Mouse (Mus musculus): ENCODE data around the gene Fam8a1. TPM values are rescaled to one million over a fixed set of nuclear protein-coding genes. Genes with fewer than 3 reads are reported as not detected.

Fam8a1 gene
- total RNA-seq, 2 experiments from 2014 or later, result 78.9 to 82.8 TPM

DNA sequence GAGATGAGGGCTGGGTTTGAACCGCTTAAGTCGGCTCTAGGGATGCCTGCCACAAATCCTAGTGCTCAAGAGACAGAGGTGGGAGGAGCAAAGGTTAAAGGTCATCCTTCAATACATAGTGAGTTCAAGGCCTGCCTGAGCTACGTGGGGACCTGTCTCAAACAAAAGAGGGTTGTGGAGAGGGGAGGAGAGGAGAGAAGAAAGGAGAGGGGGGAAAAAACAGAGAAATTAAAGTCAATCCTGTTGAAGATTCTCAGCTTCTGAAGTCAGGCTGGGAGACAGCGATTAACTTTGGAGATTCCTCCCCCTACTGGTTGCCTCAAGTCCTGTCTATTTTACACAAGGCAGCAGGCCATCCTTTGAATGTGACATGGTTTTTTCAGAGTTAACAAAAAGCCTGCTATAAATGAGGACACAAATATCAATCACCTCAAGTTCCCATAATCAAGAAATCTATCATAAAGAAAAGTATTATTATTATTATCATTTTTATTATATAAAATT lies 5.8 kb upstream of the Fam8a1 start:
- intact Hi-C loops (cut with DNase I), result loop anchor here (2.0 to 10.0 kb wide), 2 partner anchors 249 to 353 kb away; partner anchors contain the start of gene Rbm24
- DNase-seq (ENCODE audit: low spot score in 2 of 2), result peak; percentile 60 to 76

GRCm38 (mm10) chr13:46669620-46670271 lies 424 bp downstream of the Fam8a1 start:
- intact Hi-C loops (cut with DNase I), result loop anchor here (10.0 kb wide), 1 partner anchor 255 kb away; the partner anchor contains the start of gene Rbm24
- no peak for DNase-seq (ENCODE audit: low spot score in 2 of 2)

GRCm38 (mm10) chr13:46670514-46670913 lies 1.2 kb downstream of the Fam8a1 start:
- intact Hi-C loops (cut with DNase I), result no loop called here
- DNase-seq (ENCODE audit: low spot score in 2 of 2), result no peak

GRCm38 (mm10) chr13:46674601-46675000 lies 5.3 kb downstream of the Fam8a1 start:
- intact Hi-C loops (cut with DNase I), result no loop called here
- no peak for DNase-seq (ENCODE audit: low spot score in 2 of 2)

DNA sequence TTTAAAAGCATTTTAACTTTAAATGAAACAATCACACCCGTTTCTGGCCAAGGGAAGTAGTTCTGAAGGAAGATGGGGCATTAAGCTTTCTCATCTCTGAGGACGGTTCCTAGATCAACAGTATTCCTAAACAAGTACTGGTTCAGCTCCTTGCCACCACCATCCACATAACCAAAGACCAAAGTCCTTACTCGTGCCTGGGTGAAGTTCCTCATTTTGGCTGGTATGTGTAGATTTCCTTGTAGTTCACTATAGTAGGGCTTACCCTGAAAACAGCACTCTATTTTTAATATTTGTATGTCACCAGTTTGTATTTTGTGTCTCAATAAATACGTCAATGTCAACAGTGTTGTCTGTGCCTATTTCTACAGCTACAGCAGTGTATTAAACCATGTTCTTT lies 8.4 kb downstream of the Fam8a1 start:
- DNase-seq (ENCODE audit: low spot score in 2 of 2), result no peak
- intact Hi-C loops (cut with DNase I), result no loop called here

GRCm38 (mm10) chr13:46682921-46683320 lies 13.6 kb downstream of the Fam8a1 start:
- no peak for DNase-seq (ENCODE audit: low spot score in 2 of 2)
- intact Hi-C loops (cut with DNase I), result no loop called here

GRCm38 (mm10) chr13:46683370-46683769 lies 14.0 kb downstream of the Fam8a1 start:
- DNase-seq (ENCODE audit: low spot score in 2 of 2), result no peak
- intact Hi-C loops (cut with DNase I), result no loop called here

DNA sequence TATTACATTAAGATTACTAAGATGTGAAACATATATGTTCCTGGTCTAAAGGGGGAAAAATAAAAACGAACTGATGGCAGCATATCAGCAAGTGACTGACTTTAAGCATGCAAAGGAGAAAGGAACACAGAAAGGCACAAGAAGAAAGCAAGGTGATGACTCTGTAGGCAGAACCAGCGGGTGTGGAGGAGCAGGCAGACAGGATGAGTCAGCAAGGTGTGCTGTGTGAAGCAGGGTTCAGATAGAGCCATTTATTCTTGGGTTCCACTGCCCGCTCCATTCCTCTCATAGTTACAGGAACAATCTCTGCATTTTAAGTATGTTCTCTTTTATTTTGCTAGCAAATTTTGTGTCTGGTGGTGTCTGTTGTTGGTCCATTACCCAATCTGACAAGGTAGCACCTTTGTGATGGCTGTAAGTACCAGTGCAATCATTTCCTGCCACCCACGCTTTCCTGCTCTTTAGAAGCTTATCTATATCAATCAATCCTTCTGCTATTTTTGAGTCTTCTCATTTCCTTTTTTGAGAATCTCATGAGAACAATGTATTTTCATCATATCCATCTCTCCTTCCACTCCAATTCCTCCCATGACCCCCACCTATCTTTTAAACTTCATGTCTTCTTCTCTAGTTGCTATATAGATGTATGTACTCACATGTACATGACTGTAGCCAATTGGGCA lies 21.4 kb downstream of the Fam8a1 start:
- DNase-seq (ENCODE audit: low spot score in 2 of 2), result no peak
- intact Hi-C loops (cut with DNase I), result no loop called here

GRCm38 (mm10) chr13:46695296-46695908 lies 26.1 kb downstream of the Fam8a1 start:
- DNase-seq (ENCODE audit: low spot score in 2 of 2), result no peak
- intact Hi-C loops (cut with DNase I), result no loop called here

- intact Hi-C loops (cut with DNase I), result no loop called here
- DNase-seq (ENCODE audit: low spot score in 2 of 2), result no peak
Measured at GRCm38 (mm10) chr13:46695932-46696331, 26.6 kb downstream of the Fam8a1 start.

DNA sequence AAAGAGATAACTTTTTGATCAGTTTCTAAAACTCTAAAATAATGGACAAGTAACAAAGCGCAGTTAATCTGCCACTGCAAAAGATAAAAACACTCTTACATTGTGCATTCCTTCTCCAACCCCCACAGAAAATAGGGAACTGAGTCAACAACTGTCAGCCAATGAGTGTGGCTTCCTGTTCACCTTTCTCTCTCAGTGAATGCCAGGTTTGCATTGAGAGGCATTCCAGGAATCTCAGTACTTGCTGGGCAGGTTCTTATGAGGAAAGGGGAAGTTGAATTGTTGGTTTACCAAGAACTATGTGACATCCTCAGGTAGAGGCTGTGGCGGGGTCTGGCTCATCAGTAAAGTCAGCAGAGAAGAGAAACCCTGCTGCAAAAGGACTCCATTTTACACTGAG lies 27.5 kb downstream of the Fam8a1 start:
- DNase-seq (ENCODE audit: low spot score in 2 of 2), result no peak
- intact Hi-C loops (cut with DNase I), result no loop called here

DNA sequence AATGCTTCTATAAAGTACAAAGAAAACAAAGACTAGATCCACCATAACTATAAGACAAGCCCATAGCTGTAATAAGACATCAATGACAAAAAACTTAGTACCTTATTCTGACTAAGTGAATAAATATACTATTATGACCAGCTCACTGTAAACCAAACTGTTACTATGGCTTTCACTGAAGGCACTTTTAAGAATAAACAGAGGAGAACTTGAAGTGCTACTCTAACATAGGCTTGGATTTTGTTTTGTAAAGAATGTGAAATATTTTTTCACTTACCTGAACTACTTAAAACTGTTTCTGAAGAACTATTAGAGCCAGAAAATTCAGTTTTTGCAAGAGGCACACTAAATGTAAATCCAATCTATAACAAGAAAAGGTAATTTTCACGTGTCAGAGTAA lies 30.1 kb downstream of the Fam8a1 start:
- intact Hi-C loops (cut with DNase I), result no loop called here
- DNase-seq (ENCODE audit: low spot score in 2 of 2), result no peak

- intact Hi-C loops (cut with DNase I), result no loop called here
- DNase-seq (ENCODE audit: low spot score in 2 of 2), result no peak
Measured at GRCm38 (mm10) chr13:46701486-46701885, 32.2 kb downstream of the Fam8a1 start.

- no peak for DNase-seq (ENCODE audit: low spot score in 2 of 2)
- intact Hi-C loops (cut with DNase I), result no loop called here
Measured at GRCm38 (mm10) chr13:46703138-46703537, 33.8 kb downstream of the Fam8a1 start.

DNA sequence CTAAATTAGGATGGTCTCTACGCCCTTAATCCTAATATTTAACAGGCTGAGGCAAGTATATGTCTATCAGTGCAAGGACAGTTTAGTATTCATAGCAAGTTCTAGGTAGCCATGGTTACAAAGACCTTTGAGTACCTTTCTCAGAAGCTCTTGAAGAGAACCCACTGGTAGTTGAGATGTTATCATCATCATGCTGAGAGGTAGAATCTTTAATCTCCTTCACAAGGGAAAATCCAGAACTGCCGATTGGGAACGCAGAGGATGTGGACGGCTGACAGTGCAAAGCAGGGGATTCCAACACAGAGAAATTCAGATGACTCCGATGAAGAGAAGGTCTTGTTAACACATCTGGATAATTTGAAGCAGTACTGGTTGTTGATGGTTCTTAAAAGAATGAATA lies 44.2 kb downstream of the Fam8a1 start:
- intact Hi-C loops (cut with DNase I), result no loop called here
- DNase-seq (ENCODE audit: low spot score in 2 of 2), result no peak

GRCm38 (mm10) chr13:46715976-46716639 lies 46.8 kb downstream of the Fam8a1 start:
- intact Hi-C loops (cut with DNase I), result no loop called here

GRCm38 (mm10) chr13:46718893-46719400 lies 49.6 kb downstream of the Fam8a1 start:
- no peak for DNase-seq (ENCODE audit: low spot score in 2 of 2)
- intact Hi-C loops (cut with DNase I), result no loop called here

More at GRCm38 (mm10) chr13:46715976-46716639, 46.8 kb downstream of the Fam8a1 start:
- no peak for DNase-seq (ENCODE audit: low spot score in 2 of 2)

GRCm38 (mm10) chr13:46721009-46721408 lies 51.7 kb downstream of the Fam8a1 start:
- intact Hi-C loops (cut with DNase I), result no loop called here

DNA sequence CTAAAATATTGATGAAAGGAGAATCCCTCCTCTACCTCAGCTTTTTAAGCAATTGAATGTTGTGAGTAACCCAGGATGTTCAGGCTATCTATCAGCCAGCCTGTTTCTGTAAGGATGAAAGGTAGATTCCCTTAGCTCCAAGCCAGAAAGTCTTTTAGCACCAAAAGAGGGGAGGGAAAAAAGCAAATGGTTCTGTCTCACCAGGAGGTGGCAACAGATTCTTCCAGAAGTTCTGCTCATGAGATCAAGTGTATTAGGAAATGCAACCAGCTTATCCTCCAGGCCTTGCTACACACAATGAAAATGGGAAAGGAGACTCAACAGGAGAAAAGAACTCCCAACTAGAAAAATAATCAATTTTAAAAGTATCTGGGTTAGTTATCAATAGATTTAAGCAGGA lies 55.0 kb downstream of the Fam8a1 start:
- intact Hi-C loops (cut with DNase I), result no loop called here
- DNase-seq (ENCODE audit: low spot score in 2 of 2), result peak in 1 of 2 experiments; percentile 33

More at GRCm38 (mm10) chr13:46721009-46721408, 51.7 kb downstream of the Fam8a1 start:
- no peak for DNase-seq (ENCODE audit: low spot score in 2 of 2)

DNA sequence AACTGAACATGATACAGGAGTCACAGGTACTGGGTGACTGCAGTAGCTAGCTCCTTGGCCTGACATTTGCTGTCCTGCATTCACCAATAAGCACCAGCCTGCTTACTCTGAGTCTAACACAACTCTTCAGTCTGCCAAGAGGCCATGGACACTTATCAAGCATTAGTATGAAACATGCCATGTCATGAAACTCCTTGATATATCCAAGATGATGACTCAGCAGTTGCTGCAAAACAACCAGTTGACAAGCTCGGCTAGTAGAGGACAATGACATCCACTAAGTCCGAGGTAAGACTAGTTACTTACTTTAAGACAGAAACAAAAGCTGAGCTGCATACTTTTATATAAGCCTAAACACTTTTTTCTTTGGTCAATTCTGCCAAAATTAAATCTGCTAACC lies 55.9 kb downstream of the Fam8a1 start:
- intact Hi-C loops (cut with DNase I), result loop anchor here (5.0 kb wide), 2 partner anchors 72 to 292 kb away; no protein-coding TSS in a partner anchor
- DNase-seq (ENCODE audit: low spot score in 2 of 2), result no peak

Measured in left cerebral cortex, postnatal 14 days (tissue).